Mouse (Mus musculus): Measurements from ENCODE around the gene Zfhx2.

DNA sequence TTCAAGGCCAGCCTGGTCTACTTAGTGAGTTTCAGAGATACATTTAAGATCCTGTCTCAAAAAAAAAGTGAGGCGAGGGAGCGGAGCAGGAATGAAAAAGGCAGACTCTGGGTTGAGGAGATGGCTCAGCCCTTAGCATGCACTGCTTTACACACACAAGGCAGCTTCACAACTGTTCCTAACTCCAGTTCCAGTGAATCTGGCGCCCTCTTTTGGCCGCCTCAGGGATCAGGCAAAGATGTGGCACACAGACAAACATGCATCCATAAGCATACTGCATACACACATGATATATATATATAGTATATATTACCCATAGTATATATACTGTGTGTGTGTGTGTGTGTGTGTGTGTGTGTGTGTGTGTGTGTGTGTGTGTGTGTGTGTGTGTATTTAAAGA is 81.0 kb downstream of the Zfhx2 start:
- TF ChIP-seq POLR2A (IDR thresholded peaks at IDR 0.05; ENCODE audit: insufficient read length, low read depth) (no peak), CEBPB (IDR thresholded peaks at IDR 0.05; ENCODE audit: insufficient read depth, poor library complexity, severe bottlenecking) (no peak)

All from myocyte (in vitro differentiated cells).